Mouse (Mus musculus) kidney, embryonic 14.5 days (tissue): ENCODE measurements around the gene Hoxb1. TPM values are rescaled to one million over a fixed set of nuclear protein-coding genes. Genes with fewer than 3 reads are reported as not detected.

Experiments
- ATAC-seq: fragments of 200-750 bp; cut with Nextera tagmentation; 2 replicates; pipeline ENCODE4 v1.8.0; 2017; ENCODE audit warnings: moderate number of reproducible peaks, mild to moderate bottlenecking, moderate TSS enrichment, moderate library complexity; ENCODE audit not compliant: low FRiP score, low TSS enrichment
- H3K27ac ChIP-seq: fragments of 300-500 bp; sonication (generic); 2 replicates; pipeline ENCODE4 v1.5.1; 2014; ENCODE audit warnings: low read depth, mild to moderate bottlenecking, low read length, moderate library complexity, mixed read lengths
- H3K27me3 ChIP-seq: fragments of 300-500 bp; sonication (generic); 2 replicates; pipeline ENCODE4 v1.6.1; 2014; ENCODE audit warnings: mild to moderate bottlenecking, low read length; ENCODE audit not compliant: control insufficient read depth, insufficient read depth
- H3K36me3 ChIP-seq: fragments of 300-500 bp; sonication (generic); 2 replicates; pipeline ENCODE4 v1.6.1; 2014; ENCODE audit warnings: low read length, mixed read lengths; ENCODE audit not compliant: control insufficient read depth, insufficient read depth
- H3K4me1 ChIP-seq: fragments of 300-500 bp; sonication (generic); 2 replicates; pipeline ENCODE4 v1.6.1; 2014; ENCODE audit warnings: low read length, mixed read lengths; ENCODE audit not compliant: control insufficient read depth, insufficient read depth
- H3K4me2 ChIP-seq: fragments of 300-500 bp; sonication (generic); replicated peaks from 2 replicates; pipeline ENCODE4 v1.6.1; 2014; ENCODE audit warnings: low read depth, mild to moderate bottlenecking, low read length
- H3K4me3 ChIP-seq: fragments of 300-500 bp; sonication (generic); 2 replicates; pipeline ENCODE4 v1.5.1; 2014; ENCODE audit warnings: mild to moderate bottlenecking, low read length
- H3K9ac ChIP-seq: fragments of 300-500 bp; sonication (generic); 2 replicates; pipeline ENCODE4 v1.6.1; 2014; ENCODE audit warnings: low read depth, mild to moderate bottlenecking, low read length, moderate library complexity
- H3K9me3 ChIP-seq: fragments of 300-500 bp; sonication (generic); 2 replicates; pipeline ENCODE4 v1.6.1; 2016; ENCODE audit warnings: low read length; ENCODE audit not compliant: control insufficient read depth
- WGBS: fragments of 180-500 bp; shearing (Covaris S2); extraction: QIAGEN DNeasy Blood & Tissue Kit; methylation state at CpG from one replicate; pipeline ENCODE4 v1.1.7; 2014; 5-methylcytosine and 5-hydroxymethylcytosine counted together
- polyA plus RNA-seq: library from polyadenylated mRNA; unstranded; fragments of >200 nt; fragmentation: Nextera tagmentation; extraction: Ambion mirVana; gene quantifications from 2 replicates; pipeline ENCODE4 v1.2.1, GENCODE M21; 2014

The Hoxb1 gene
- polyA plus RNA-seq: 0.27 and 0.37 TPM in 2 replicates

- H3K36me3 ChIP-seq: no peaks in the 10 kb centered on the region
- peak within 1 kb of the TSS; percentile 0; the same call in 1 of the 2 replicates for H3K9ac ChIP-seq
- no peaks in the 10 kb centered on the region for H3K9me3 ChIP-seq
- peak within 1 kb of the TSS; percentile 22 for H3K4me3 ChIP-seq
- peak within 1 kb of the TSS; percentile 40 for H3K4me2 ChIP-seq
- peaks cover 10% of the 10 kb centered on the region for H3K27me3 ChIP-seq
- ATAC-seq: peak; percentile 20
- no peak within 1 kb of the TSS for H3K27ac ChIP-seq
- H3K4me1 ChIP-seq: peaks cover 29% of the 10 kb centered on the region; the same call in 1 of the 2 replicates
- 11% methylated on average over 26 of the region's 26 CpGs for WGBS
Measured at GRCm38 (mm10) chr11:96365441-96366091, at the start of gene Hoxb1. Hoxb1 (plus strand) TSS chr11:96365752.

- H3K27ac ChIP-seq: peak overlapping the region; percentile 100
- no peaks in the 10 kb centered on the region for H3K9me3 ChIP-seq
- no peak for ATAC-seq
- H3K4me1 ChIP-seq: peaks cover 49% of the 10 kb centered on the region
- H3K36me3 ChIP-seq: peaks cover 11% of the 10 kb centered on the region
- 7% methylated on average over 18 of the region's 18 CpGs for WGBS
- H3K4me2 ChIP-seq: peak overlapping the region; percentile 95
- peak overlapping the region; percentile 53 for H3K4me3 ChIP-seq
- no peaks in the 10 kb centered on the region for H3K27me3 ChIP-seq
- peak overlapping the region; percentile 99 for H3K9ac ChIP-seq
Measured at GRCm38 (mm10) chr11:96316696-96317607, 48.6 kb upstream of the Hoxb1 start.

- Histone ChIP-seq H3K27me3 (no peaks in the 10 kb centered on the region), H3K4me3 (peak within 1 kb of the TSS; percentile 53), H3K4me1 (peaks cover 55% of the 10 kb centered on the region), H3K27ac (peak within 1 kb of the TSS; percentile 100), H3K9me3 (no peaks in the 10 kb centered on the region), H3K4me2 (peak within 1 kb of the TSS; percentile 95), H3K36me3 (peaks cover 15% of the 10 kb centered on the region), H3K9ac (peak within 1 kb of the TSS; percentile 99)
- 4% methylated on average over 28 of the region's 28 CpGs for WGBS
- peak; percentile 3; the same call in 1 of the 2 replicates for ATAC-seq
Measured at GRCm38 (mm10) chr11:96317608-96318367, 47.8 kb upstream of the Hoxb1 start, which contains the start of gene Hoxb4. Hoxb4 (plus strand) TSS chr11:96318267.

GRCm38 (mm10) chr11:96318368-96319070 is 47.0 kb upstream of the Hoxb1 start:
- Histone ChIP-seq H3K27me3 (no peaks in the 10 kb centered on the region), H3K4me1 (peaks cover 58% of the 10 kb centered on the region)
- under 1% methylated on average over 45 of the region's 45 CpGs for whole genome bisulfite sequencing

GRCm38 (mm10) chr11:96319071-96319902 is 46.3 kb upstream of the Hoxb1 start:
- no peaks in the 10 kb centered on the region for H3K27me3 ChIP-seq

More at GRCm38 (mm10) chr11:96318368-96319070, 47.0 kb upstream of the Hoxb1 start:
- H3K9ac ChIP-seq: peak overlapping the region; percentile 99
- peak overlapping the region; percentile 100 for H3K27ac ChIP-seq
- ATAC-seq: peak; percentile 64
- peaks cover 15% of the 10 kb centered on the region for H3K36me3 ChIP-seq
- peak overlapping the region; percentile 53 for H3K4me3 ChIP-seq
- no peaks in the 10 kb centered on the region for H3K9me3 ChIP-seq
- peak overlapping the region; percentile 95 for H3K4me2 ChIP-seq

GRCm38 (mm10) chr11:96319910-96320309 is 45.6 kb upstream of the Hoxb1 start:
- Histone ChIP-seq H3K9me3 (no peaks in the 10 kb centered on the region), H3K27me3 (no peaks in the 10 kb centered on the region), H3K9ac (peak overlapping the region; percentile 99), H3K4me1 (peaks cover 65% of the 10 kb centered on the region), H3K4me3 (peak overlapping the region; percentile 53), H3K4me2 (peak overlapping the region; percentile 95), H3K36me3 (peaks cover 15% of the 10 kb centered on the region), H3K27ac (peak overlapping the region; percentile 100)
- no peak for ATAC-seq
- WGBS: under 1% methylated on average over 29 of the region's 29 CpGs

More at GRCm38 (mm10) chr11:96319071-96319902, 46.3 kb upstream of the Hoxb1 start:
- WGBS: 1% methylated on average over 30 of the region's 34 CpGs
- Histone ChIP-seq H3K36me3 (peaks cover 15% of the 10 kb centered on the region), H3K4me1 (peaks cover 59% of the 10 kb centered on the region), H3K9ac (peak overlapping the region; percentile 99), H3K9me3 (no peaks in the 10 kb centered on the region), H3K27ac (peak overlapping the region; percentile 100), H3K4me3 (peak overlapping the region; percentile 53), H3K4me2 (peak overlapping the region; percentile 95)
- peak; percentile 84 for ATAC-seq

GRCm38 (mm10) chr11:96320688-96321087 is 44.9 kb upstream of the Hoxb1 start:
- Histone ChIP-seq H3K27ac (peak overlapping the region; percentile 100), H3K36me3 (peaks cover 15% of the 10 kb centered on the region), H3K9ac (peak overlapping the region; percentile 99), H3K4me1 (peaks cover 66% of the 10 kb centered on the region), H3K4me3 (peak overlapping the region; percentile 53), H3K4me2 (peak overlapping the region; percentile 95), H3K9me3 (no peaks in the 10 kb centered on the region), H3K27me3 (no peaks in the 10 kb centered on the region)
- ATAC-seq: no peak
- WGBS: 11% methylated on average over 17 of the region's 17 CpGs
